Mouse (Mus musculus) embryonic facial prominence, embryonic 12.5 days (tissue): ENCODE measurements around the gene Fam183b. TPM values are rescaled to one million over a fixed set of nuclear protein-coding genes. Genes with fewer than 3 reads are reported as not detected.
"Not testable (repeated sequence)": the region's sequence is repeated elsewhere in the genome, so short reads cannot be mapped to it uniquely, and the experiment has no call there.

ENCODE experiments used
- ATAC-seq: fragments of 200-750 bp; cut with Nextera tagmentation; 2 replicates; pipeline ENCODE4 v1.8.0; 2017; ENCODE audit not compliant: insufficient number of reproducible peaks, insufficient read depth, low FRiP score, low TSS enrichment
- H3K27ac ChIP-seq: fragments of 300-500 bp; sonication (generic); 2 replicates; pipeline ENCODE4 v1.5.1; 2016; ENCODE audit warnings: mild to moderate bottlenecking
- H3K27me3 ChIP-seq: fragments of 300-500 bp; sonication (generic); 2 replicates; pipeline ENCODE4 v1.6.1; 2016; ENCODE audit warnings: mild to moderate bottlenecking, moderate library complexity
- H3K36me3 ChIP-seq: fragments of 300-500 bp; sonication (generic); 2 replicates; pipeline ENCODE4 v1.6.1; 2016; ENCODE audit warnings: mild to moderate bottlenecking
- H3K4me1 ChIP-seq: fragments of 300-500 bp; sonication (generic); 2 replicates; pipeline ENCODE4 v1.6.1; 2016
- H3K4me2 ChIP-seq: fragments of 300-500 bp; sonication (generic); replicated peaks from 2 replicates; pipeline ENCODE4 v1.6.1; 2016; ENCODE audit warnings: mild to moderate bottlenecking, moderate library complexity
- H3K4me3 ChIP-seq: fragments of 300-500 bp; sonication (generic); 2 replicates; pipeline ENCODE4 v1.5.1; 2016; ENCODE audit warnings: mild to moderate bottlenecking
- H3K9ac ChIP-seq: fragments of 300-500 bp; sonication (generic); 2 replicates; pipeline ENCODE4 v1.6.1; 2016; ENCODE audit warnings: mild to moderate bottlenecking, moderate library complexity
- H3K9me3 ChIP-seq: fragments of 300-500 bp; sonication (generic); 2 replicates; pipeline ENCODE4 v1.6.1; 2016; ENCODE audit warnings: mild to moderate bottlenecking, moderate library complexity
- WGBS: fragments of 180-500 bp; shearing (Covaris S2); methylation state at CpG from one replicate; pipeline ENCODE4 v1.1.7; 2016; 5-methylcytosine and 5-hydroxymethylcytosine counted together
- polyA plus RNA-seq: library from polyadenylated mRNA; unstranded; fragments of >200 nt; fragmentation: Nextera tagmentation; extraction: Ambion mirVana; gene quantifications from 2 replicates; pipeline ENCODE4 v1.2.1, GENCODE M21; 2016

Gene Fam183b
- polyA plus RNA-seq, 1 experiment from 2014 or later, result 0.42 TPM

DNA sequence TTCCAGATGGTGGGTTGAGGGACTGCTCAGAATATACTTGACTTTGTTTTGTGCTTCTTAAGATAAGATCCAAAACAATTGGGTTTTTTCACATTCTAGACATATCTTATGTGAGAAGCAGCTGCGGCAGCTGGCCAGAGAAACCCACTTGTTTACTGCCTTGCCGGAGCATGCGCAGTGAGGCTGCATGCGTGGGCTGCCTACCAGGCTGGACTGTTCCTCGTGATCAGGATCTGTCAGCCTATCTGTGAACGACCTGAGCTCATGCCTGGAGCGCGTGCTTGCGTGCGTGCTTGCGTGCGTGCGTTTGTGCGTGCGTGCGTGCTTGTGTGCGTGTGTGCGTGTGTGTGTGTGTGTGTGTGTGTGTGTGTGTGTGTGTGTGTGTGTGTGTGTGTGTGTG is 50.7 kb downstream of the Fam183b start:
- H3K4me1 ChIP-seq, H3K4me2 ChIP-seq, H3K9ac ChIP-seq, H3K27me3 ChIP-seq, H3K9me3 ChIP-seq, H3K27ac ChIP-seq, H3K36me3 ChIP-seq, ATAC-seq, H3K4me3 ChIP-seq: not testable (repeated sequence)
- 81% methylated on average over 18 of the region's 18 CpGs for WGBS

Other genes starting within 250 kb of the Fam183b start
- gene Olfr328, start 246.3 kb downstream of the Fam183b start, polyA plus RNA-seq, result 0.08 TPM in 1 of 2 replicates, not detected in the other
- not detected in 2 replicates for gene Olfr224, start 231.4 kb downstream of the Fam183b start, polyA plus RNA-seq
- not detected in 2 replicates for gene Olfr325, start 224.2 kb downstream of the Fam183b start, polyA plus RNA-seq
- not detected in 2 replicates for gene Olfr324, start 206.8 kb downstream of the Fam183b start, polyA plus RNA-seq
- gene 2210407C18Rik, start 185.9 kb downstream of the Fam183b start, polyA plus RNA-seq, result not detected in 2 replicates
- not detected in 2 replicates for gene Olfr323, start 171.5 kb downstream of the Fam183b start, polyA plus RNA-seq
- 0.26 and 0.60 TPM in 2 replicates for gene Trim58, start 161.5 kb downstream of the Fam183b start, polyA plus RNA-seq
- not detected in 2 replicates for gene Olfr322, start 143.2 kb downstream of the Fam183b start, polyA plus RNA-seq
- not detected in 2 replicates for gene Olfr320, start 120.9 kb downstream of the Fam183b start, polyA plus RNA-seq
- not detected in 2 replicates for gene Olfr319, start 102.8 kb downstream of the Fam183b start, polyA plus RNA-seq
- not detected in 2 replicates for gene Olfr318, start 77.9 kb downstream of the Fam183b start, polyA plus RNA-seq
- gene Olfr317, start 62.7 kb downstream of the Fam183b start, polyA plus RNA-seq, result not detected in 2 replicates
- gene Olfr316, start 49.2 kb downstream of the Fam183b start, polyA plus RNA-seq, result not detected in 2 replicates
- gene Olfr315, start 28.8 kb downstream of the Fam183b start, polyA plus RNA-seq, result not detected in 2 replicates
- not detected in 2 replicates for gene Olfr314, start 19.0 kb downstream of the Fam183b start, polyA plus RNA-seq
- gene Olfr313, start 13.0 kb upstream of the Fam183b start, polyA plus RNA-seq, result not detected in 2 replicates
- gene Olfr312, start 27.3 kb upstream of the Fam183b start, polyA plus RNA-seq, result not detected in 2 replicates
- not detected in 2 replicates for gene Olfr311, start 37.3 kb upstream of the Fam183b start, polyA plus RNA-seq
- 14.2 and 14.4 TPM in 2 replicates for gene Gm12258, start 45.2 kb upstream of the Fam183b start, polyA plus RNA-seq
- gene 2810021J22Rik, start 65.3 kb upstream of the Fam183b start, polyA plus RNA-seq, result 10.1 and 10.7 TPM in 2 replicates
- gene Zfp39, start 102.3 kb upstream of the Fam183b start, polyA plus RNA-seq, result 5.7 and 6.6 TPM in 2 replicates
- not detected in 2 replicates for gene Btnl10, start 115.9 kb upstream of the Fam183b start, polyA plus RNA-seq
- gene Rnf187, start 137.0 kb upstream of the Fam183b start, polyA plus RNA-seq, result 366 and 374 TPM in 2 replicates
- 52.7 and 70.4 TPM in 2 replicates for gene Hist3h2ba, start 147.0 kb upstream of the Fam183b start, polyA plus RNA-seq
- gene Hist3h2a, start 152.7 kb upstream of the Fam183b start, polyA plus RNA-seq, result 36.3 and 40.0 TPM in 2 replicates
- 0.51 and 0.55 TPM in 2 replicates for gene Trim17, start 152.7 kb upstream of the Fam183b start, polyA plus RNA-seq
- gene Trim11, start 176.1 kb upstream of the Fam183b start, polyA plus RNA-seq, result 22.7 and 23.3 TPM in 2 replicates